ENCODE assay signal across 9 mouse cellular contexts in genomic region chr11:12231481-12232035, GRCm38 (mm10).
DNase-seq lines count a peak whose midpoint lies in the region; ATAC-seq and TF ChIP-seq lines count a peak whose summit lies in the region.
"Had no signal": no experiment of that assay in that cellular context is flagged by ENCODE, and none has a peak within 500 bp of the region (broad histone marks: within the 10 kb centered on the region; RNA-seq: fewer than 3 reads in every experiment).

No protein-coding gene starts in this region.

- H3K4me3 ChIP-seq in neural tube, embryonic 13.5 days = no peak overlapping the region
- H3K4me3 ChIP-seq in forebrain, postnatal 0 days (ENCODE audit: low read depth, low read length) = no peak overlapping the region
- H3K4me3 ChIP-seq in hindbrain, embryonic 16.5 days (ENCODE audit: low read length) = no peak overlapping the region
- H3K4me3 ChIP-seq in left cerebral cortex, adult 2 months = no peak overlapping the region
- no peak overlapping the region for H3K4me3 ChIP-seq in liver, embryonic 11.5 days (ENCODE audit: low read depth, low read length)

- no peak overlapping the region for H3K4me2 ChIP-seq in neural tube, embryonic 13.5 days
- H3K4me2 ChIP-seq in forebrain, postnatal 0 days (ENCODE audit: low read depth) = no peak overlapping the region
- H3K4me2 ChIP-seq in hindbrain, embryonic 16.5 days (ENCODE audit: low read length) = no peak overlapping the region
- H3K4me2 ChIP-seq in liver, embryonic 11.5 days = no peak overlapping the region

- peak; percentile 84 for ATAC-seq in neural tube, embryonic 13.5 days (ENCODE audit: low read depth)
- ATAC-seq in forebrain, postnatal 0 days = peak; percentile 89
- peak; percentile 94 for ATAC-seq in hindbrain, embryonic 16.5 days
- ATAC-seq in liver, embryonic 11.5 days (replicated peaks; ENCODE audit: low FRiP score) = no peak

- TF ChIP-seq CTCF in forebrain, postnatal 0 days (IDR thresholded peaks at IDR 0.05; ENCODE audit: low read depth) = no peak; the same call in 1 of the 2 replicates
- TF ChIP-seq CTCF in left cerebral cortex, adult 2 months (IDR thresholded peaks at IDR 0.05) = no peak; the same call in 1 of the 2 replicates

- H3K27ac ChIP-seq in neural tube, embryonic 13.5 days (replicated peaks) = no peak overlapping the region
- no peak overlapping the region for H3K27ac ChIP-seq in forebrain, postnatal 0 days (ENCODE audit: low read depth, low read length)
- H3K27ac ChIP-seq in hindbrain, embryonic 16.5 days (ENCODE audit: low read depth, low read length) = no peak overlapping the region
- no peak overlapping the region for H3K27ac ChIP-seq in left cerebral cortex, adult 2 months
- no peak overlapping the region for H3K27ac ChIP-seq in liver, embryonic 11.5 days (ENCODE audit: low read depth, low read length)

- intact Hi-C loops in left cerebral cortex, adult 2 months (cut with DNase I) = no loop called here

- H3K9ac ChIP-seq in neural tube, embryonic 13.5 days = no peak overlapping the region
- no peak overlapping the region for H3K9ac ChIP-seq in forebrain, postnatal 0 days
- H3K9ac ChIP-seq in hindbrain, embryonic 16.5 days (ENCODE audit: low read depth, low read length) = no peak overlapping the region
- no peak overlapping the region for H3K9ac ChIP-seq in liver, embryonic 11.5 days (ENCODE audit: low read depth, low read length)

- H3K36me3 ChIP-seq in neural tube, embryonic 13.5 days = no peaks in the 10 kb centered on the region
- H3K36me3 ChIP-seq in forebrain, postnatal 0 days (ENCODE audit: insufficient read depth) = no peaks in the 10 kb centered on the region
- H3K36me3 ChIP-seq in hindbrain, embryonic 16.5 days (ENCODE audit: control insufficient read depth, insufficient read depth, low read length) = no peaks in the 10 kb centered on the region
- no peaks in the 10 kb centered on the region for H3K36me3 ChIP-seq in liver, embryonic 11.5 days (ENCODE audit: control insufficient read depth, insufficient read depth, low read length)
- H3K36me3 ChIP-seq: G1E had no signal

- no peaks in the 10 kb centered on the region for H3K9me3 ChIP-seq in neural tube, embryonic 13.5 days
- H3K9me3 ChIP-seq in forebrain, postnatal 0 days (ENCODE audit: low read length) = no peaks in the 10 kb centered on the region
- no peaks in the 10 kb centered on the region for H3K9me3 ChIP-seq in hindbrain, embryonic 16.5 days (ENCODE audit: control insufficient read depth, low read length)
- no peaks in the 10 kb centered on the region for H3K9me3 ChIP-seq in liver, embryonic 11.5 days (ENCODE audit: control insufficient read depth, low read length)
- H3K9me3 ChIP-seq: G1E had no signal

- 63% methylated on average over 6 of the region's 6 CpGs for WGBS in neural tube, embryonic 13.5 days
- 27% methylated on average over 6 of the region's 6 CpGs for whole genome bisulfite sequencing in forebrain, postnatal 0 days
- 51% methylated on average over 6 of the region's 6 CpGs for WGBS in hindbrain, embryonic 16.5 days
- WGBS in liver, embryonic 11.5 days = 68% methylated on average over 6 of the region's 6 CpGs

- H3K27me3 ChIP-seq in neural tube, embryonic 13.5 days = no peaks in the 10 kb centered on the region
- no peaks in the 10 kb centered on the region; the same call in 1 of the 2 replicates for H3K27me3 ChIP-seq in forebrain, postnatal 0 days (ENCODE audit: insufficient read depth, low read length)
- peaks cover 3% of the 10 kb centered on the region for H3K27me3 ChIP-seq in hindbrain, embryonic 16.5 days (replicated peaks; ENCODE audit: control insufficient read depth, insufficient read depth, low read length)
- H3K27me3 ChIP-seq in liver, embryonic 11.5 days (replicated peaks; ENCODE audit: control insufficient read depth, insufficient read depth, low read length) = no peaks in the 10 kb centered on the region

- no peak for DNase-seq in neural tube, embryonic 10.5 days (ENCODE audit: extremely low spot score, low spot score)
- DNase-seq in forebrain, postnatal 0 days = peak; percentile 84
- peak; percentile 68 to 72 for DNase-seq in left cerebral cortex, adult 2 months (ENCODE audit: extremely low spot score in 1 of 2, low spot score in 2 of 2)
- peak; percentile 76 for DNase-seq in ovary, adult 18-20 months (ENCODE audit: low spot score)
- no peak for DNase-seq in spleen, postnatal 36 days (ENCODE audit: low spot score in 2 of 2)
- no peak for DNase-seq in liver, embryonic 11.5 days (ENCODE audit: low spot score)

- peaks cover 3% of the 10 kb centered on the region; the same call in 1 of the 2 replicates for H3K4me1 ChIP-seq in neural tube, embryonic 13.5 days (replicated peaks)
- peaks cover 11% of the 10 kb centered on the region for H3K4me1 ChIP-seq in forebrain, postnatal 0 days (ENCODE audit: insufficient read depth)
- peaks cover 6% of the 10 kb centered on the region for H3K4me1 ChIP-seq in hindbrain, embryonic 16.5 days (ENCODE audit: control insufficient read depth, insufficient read depth, low read depth, low read length)
- no peaks in the 10 kb centered on the region for H3K4me1 ChIP-seq in liver, embryonic 11.5 days (replicated peaks; ENCODE audit: control insufficient read depth, insufficient read depth, low read length)

Comparison
In these comparisons a context has a peak if more than half of its experiments do, and no peak if none do; other contexts are left out.
1. DNase-seq: peak in forebrain, postnatal 0 days (single experiment), left cerebral cortex, adult 2 months (2 of 2) and ovary, adult 18-20 months (single experiment); none in neural tube, embryonic 10.5 days (single experiment), spleen, postnatal 36 days (0 of 2) and liver, embryonic 11.5 days (single experiment).